Mouse (Mus musculus): Measurements from ENCODE around the gene Itgb5.
A peak's percentile ranks its signal among the peaks of the same experiment; 100 is the strongest.

Gene Itgb5

DNA sequence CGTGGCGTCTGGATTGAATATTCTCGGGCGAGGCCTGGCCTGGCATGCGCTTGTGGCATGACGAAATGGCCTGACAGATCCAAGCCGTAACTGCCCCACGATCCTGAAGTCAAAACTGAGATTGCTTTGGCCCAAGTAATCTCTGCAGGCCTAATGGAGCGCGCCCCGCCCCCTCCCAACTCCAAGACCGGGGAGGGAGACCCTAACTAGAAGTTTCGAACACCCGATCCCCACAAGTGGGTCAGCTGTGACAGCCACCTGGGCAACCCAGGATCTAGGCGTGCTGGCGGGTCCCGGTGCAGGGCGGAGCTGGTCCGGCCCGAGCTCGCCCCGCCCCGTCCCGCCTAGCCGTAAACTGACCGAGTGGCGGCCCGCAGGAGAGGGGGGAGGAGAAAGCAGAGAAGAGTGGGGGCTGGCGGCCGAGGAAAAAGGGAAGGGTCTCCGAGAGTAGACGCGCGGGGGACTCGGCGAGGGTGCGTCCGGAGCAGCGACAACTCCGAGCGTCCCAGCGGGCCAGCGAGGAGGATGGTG is at the start of gene Itgb5:
TSS of gene Itgb5 (plus strand) at position 365 of the 531 bp plus-strand sequence.
- peak; percentile 77 to 81 for DNase-seq (ENCODE audit: low spot score in 2 of 2)

DNA sequence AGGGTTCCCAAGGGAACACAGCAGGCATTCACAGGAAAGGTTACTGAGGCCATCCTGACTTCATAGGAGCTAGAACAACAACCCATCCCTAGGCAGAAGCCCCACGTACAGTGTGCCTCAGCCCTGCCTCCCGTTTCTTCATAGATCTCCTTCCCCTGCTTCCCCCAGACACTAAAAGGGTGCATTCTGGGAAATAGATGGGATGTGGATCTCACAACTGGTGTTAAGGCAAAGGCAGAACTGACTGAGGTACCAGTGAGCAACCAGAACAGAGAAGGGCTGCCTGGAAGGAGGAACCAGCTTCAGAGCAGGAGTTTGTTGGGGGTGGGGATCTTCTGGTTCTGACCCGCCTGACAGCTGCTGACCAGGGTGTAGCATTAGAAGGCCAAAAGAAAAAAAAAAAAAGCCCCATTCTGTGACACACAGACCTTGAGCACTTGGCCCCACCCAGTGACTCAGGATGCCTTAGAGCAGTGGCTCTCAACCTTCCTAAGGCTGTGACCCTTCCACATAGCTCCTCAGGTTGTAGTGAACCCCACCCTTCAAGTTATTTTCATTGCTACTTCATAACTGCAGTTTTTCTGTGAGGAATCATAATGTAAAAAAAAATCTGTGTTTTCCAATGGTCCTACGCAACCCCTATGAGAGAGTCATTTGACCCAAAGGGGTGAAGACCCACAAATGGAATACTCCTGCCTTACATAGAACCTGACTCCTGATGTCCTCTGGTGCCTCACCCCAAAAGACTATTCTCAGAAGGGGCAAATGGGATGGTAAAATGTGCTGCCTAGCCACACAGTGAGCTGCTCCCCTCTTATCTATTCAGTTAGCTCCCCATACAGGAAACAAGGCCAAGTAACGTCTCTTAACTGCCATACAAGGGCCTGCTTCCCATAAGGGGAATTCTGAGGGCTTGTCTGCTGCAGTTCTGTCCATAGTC is 47.4 kb upstream of the Itgb5 start:
- DNase-seq (ENCODE audit: low spot score in 2 of 2), result no peak

DNA sequence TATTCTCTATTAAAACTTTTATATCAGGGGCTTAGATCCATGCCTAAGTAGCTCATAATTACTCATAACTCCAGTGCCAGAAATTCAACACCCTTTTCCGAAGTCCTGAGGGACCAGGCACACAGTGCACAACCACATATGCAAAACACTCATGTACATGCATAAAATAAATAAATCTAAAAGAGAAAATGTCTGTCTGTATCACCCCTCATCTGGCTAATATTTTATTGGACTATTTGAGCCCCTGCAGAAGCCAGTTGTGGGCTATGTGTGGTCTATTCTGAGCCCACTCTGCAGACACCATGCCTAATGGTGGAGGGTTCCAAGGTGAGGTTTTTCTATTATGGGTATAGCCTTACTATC is 46.8 kb upstream of the Itgb5 start:
- no peak for DNase-seq (ENCODE audit: low spot score in 2 of 2)

DNA sequence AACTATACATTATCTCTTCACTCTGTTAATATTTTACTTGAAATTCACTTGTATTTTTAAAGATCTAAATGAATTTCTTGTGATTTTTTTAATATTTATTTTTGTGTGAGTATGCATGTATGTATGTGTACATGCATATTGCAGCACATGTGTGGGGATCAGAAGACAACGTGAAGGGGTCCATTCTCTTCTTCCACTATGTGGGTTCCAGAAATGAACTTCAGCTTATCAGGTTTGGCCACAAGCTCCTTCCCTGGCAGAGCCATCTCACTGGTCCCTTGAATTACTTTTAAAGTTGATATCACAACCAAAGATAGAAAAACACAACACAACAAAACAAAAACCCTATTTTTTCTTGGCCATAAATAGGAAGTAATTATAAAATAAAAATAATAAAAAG is 44.9 kb upstream of the Itgb5 start:
- no peak for DNase-seq (ENCODE audit: low spot score in 2 of 2)

DNA sequence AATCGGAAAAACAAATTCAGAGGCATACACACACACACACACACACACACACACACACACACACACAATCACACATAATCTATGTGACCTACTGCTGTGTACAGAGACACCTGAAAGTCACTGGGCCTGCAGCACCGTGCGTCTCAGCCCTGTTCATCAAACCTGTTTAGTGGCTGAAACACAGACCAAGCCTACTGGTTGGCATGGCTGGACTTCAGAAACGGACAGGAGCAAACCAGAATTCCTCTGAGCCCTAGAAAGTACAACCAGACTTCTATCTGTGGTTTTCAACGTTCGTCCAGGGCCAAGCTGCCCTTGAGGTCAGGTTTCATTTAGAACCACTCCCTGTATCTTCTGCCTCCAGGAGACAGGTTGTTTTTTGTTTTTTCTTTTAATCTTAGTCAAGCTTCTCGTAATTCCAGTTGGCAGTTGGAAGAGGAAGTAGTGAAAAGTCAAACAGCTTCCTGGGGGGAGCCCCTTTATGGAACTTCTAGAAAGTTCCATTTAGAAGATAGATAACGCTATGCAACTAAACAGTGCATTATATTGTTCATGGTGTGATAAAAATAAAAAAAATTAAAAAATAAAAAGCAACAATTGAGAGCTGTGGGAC is 44.3 kb upstream of the Itgb5 start:
- DNase-seq (ENCODE audit: low spot score in 2 of 2), result no peak

DNA sequence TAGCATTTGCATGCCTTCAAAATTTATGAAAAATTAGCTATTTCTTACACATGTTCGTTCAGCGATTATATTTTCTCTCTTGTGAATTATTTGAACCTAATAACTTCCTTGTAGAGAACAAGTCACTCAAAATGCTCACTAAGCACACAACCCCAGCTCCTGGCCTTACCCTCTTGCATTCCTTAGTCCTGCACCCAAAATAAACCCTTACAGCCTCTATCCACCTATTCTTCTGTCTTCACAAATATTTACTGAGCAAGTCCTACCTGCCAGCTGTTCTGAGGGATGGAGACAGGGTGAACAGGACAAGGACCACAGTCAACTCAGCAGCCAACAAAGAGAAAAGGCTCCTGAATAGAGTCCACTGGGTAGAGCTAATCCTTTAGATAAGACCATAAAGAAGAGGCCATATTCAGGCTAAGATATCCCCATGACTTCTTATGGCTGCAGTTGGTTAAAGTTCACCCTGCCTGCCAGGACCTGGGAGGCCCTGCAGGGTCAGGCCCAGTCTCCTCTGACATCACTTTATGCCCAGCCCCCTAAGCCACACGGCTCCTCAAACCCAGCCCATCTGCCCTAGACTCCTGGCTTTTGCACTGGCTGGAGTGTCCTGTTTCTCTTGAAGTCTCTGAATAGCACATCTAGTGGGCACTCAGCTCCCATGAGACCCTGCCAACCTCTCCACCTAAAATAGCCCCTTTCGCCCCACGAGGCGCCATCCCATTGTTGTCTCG is 42.6 kb upstream of the Itgb5 start:
- DNase-seq (ENCODE audit: low spot score in 2 of 2), result no peak

DNA sequence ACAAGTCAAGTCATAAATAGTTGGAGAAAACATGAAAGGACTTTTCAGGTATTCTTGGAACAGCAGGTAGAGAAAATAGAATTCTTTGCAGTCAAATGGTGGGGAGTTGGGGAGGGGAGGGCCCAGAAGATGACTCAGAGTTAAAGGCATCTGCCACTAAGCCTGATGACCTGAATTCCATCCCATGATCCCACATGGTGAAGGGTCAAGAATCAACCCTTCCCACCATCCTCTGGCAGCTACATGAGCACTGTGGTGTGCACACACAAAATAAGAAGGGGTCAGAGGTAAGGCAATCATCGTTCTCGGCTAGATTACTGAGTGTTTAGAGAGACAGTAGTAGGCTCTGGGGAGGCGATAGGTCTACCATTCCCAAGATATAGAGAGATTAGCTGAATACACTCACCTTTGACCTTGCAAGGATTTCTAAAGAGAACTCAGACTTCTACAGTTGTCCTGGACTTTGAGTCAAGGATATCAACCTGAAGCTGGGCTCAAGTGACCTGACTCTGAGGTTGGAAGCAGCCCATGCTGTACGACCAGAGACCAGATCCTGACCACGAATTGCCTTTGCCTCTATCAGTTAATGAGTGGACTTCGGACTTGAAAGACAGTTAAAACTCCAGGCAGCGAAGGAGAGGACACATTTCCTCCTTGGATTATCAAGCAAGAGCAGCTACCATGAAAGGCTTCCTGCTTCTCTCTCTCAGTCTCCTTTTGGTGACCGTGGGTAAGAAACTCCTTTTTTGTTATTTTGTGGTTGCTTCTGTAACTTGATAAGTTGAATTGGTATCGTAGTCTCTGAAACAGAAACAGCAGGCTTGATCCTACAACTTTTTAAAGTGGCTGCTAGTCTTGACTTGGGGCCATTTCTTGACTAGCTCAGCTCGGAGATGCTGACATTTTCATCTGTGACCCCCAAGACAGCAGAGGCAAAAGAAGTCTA is 35.3 kb upstream of the Itgb5 start, which contains the start of gene Muc13:
TSS of gene Muc13 (plus strand) at position 192 of the 946 bp plus-strand sequence.
- DNase-seq (ENCODE audit: low spot score in 2 of 2), result no peak

DNA sequence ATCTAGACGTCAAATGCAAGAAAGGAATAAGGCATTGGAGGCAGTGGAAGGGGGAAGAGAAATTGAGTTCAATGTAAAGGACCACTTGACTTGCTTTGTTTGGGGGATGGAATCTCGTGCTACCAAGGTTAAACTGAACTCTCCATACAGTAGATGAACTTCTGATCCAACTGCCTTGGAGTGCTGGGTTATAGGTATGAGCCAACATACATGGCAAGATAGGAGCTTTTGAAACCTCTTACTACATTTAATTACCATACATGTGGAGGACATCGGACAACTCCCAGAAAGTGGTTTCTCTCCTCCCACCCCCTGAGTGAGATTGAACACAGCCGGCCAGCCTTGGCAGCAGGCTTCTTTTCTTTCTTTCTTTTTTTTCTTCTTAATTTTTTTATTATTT is 34.4 kb upstream of the Itgb5 start:
- DNase-seq (ENCODE audit: low spot score in 2 of 2), result no peak

DNA sequence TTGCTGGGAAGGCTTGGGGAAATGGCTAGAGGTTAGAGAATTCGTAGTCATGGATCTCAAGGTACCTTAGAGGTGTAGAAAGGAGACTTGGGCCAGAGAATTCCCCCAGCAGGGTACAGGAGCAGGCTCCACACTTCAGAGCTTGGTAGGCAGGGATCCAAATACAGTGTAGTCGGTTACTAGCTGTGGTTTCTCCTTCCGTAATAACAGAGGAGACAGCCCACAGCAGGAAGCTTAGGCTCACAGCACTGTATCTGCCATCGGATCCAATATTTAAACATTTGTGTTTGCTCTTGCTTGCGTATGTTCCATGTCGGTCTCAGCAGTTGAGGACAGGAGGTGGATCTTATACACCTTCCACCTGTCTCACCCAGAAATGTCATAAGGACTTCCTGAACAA is 33.6 kb upstream of the Itgb5 start:
- no peak for DNase-seq (ENCODE audit: low spot score in 2 of 2)

DNA sequence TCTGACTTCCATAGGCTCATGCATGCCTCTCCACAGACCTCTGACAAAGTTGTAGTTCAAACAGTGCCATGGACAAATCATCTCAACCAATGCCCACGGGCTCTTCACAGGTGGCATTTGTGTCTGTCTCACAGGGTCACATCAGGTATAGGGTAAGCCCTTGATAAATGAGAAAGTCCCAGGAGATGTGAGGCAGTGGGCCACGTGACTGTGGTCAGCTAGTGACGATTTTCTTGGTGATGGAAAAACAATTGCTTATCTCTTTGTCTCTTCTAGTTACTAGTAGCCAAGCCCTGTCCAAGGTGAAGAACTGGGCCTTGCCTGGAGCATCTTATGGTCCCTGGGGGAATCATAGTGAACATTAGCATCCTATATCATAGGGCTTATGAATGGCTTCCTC is 32.7 kb upstream of the Itgb5 start:
- DNase-seq (ENCODE audit: low spot score in 2 of 2), result no peak

DNA sequence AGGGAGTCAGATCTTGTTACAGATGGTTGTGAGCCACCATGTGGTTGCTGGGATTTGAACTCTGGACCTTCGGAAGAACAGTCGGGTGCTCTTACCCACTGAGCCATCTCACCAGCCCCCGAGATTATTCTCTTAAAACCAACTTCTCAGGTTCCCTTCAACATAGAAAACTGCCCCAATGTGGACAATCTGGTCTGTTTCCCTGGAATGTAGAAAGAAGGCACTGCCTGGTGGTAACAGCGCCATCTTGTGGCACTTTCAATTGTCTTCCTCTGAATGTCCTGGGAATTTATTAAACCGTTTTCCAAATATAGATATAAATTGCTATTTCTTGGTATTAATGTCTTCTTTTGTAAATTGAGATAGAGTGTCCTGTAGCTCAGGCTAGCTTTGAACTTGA is 31.6 kb upstream of the Itgb5 start:
- DNase-seq (ENCODE audit: low spot score in 2 of 2), result peak; percentile 18 to 26

DNA sequence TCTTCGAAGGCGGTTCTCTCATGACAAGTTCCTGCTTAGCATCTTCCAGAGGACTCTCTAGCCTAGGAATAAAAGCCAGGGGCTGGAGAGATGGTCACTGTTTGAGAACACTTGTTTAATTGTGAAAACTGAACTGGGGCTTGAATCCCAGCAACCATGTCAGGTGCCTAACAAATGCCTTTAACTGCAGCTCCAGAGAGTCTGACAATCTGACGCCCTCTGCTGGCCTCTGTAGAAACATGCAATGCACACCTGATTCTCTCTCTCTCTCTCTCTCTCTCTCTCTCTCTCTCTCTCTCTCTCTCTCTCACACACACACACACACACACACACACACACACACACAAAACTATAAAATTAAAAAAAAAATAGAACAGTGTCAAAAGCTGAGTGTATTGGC is 19.5 kb upstream of the Itgb5 start:
- no peak for DNase-seq (ENCODE audit: low spot score in 2 of 2)

DNA sequence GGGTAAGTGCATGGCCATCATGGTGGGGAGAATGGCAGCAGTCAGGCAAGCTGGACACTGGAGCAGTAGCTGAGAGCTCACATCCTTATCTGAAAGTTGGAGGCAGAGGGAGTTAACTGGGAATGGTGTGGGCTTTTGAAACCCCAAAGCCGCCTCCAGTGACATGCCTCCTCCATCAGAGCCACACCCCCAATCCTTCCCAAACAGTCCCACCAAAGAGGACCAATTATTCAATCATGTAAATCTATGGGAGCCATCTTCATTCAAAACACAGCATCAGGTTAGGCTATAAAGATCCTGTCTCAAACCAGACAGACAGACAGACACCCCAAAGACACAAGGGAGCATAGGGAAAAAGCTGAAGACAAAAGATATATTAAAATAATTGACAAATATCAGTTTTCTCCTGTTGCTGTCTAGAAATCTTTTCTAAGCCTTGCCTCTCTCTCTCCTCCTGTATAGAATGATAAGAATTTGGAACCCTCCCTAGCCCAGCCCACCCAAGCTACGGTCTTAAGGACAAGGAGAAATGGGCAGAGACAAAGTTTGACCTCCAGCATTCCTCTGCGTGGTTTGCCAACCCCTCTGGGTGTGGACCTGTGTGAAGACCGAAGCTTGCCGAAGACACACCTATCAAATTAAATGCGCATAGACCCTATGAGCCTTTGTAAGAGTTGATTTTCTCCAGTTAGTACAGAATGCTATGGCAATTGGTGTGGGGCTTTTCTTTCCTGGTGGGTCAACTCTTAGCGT is 10.9 kb upstream of the Itgb5 start:
- no peak for DNase-seq (ENCODE audit: low spot score in 2 of 2)

DNA sequence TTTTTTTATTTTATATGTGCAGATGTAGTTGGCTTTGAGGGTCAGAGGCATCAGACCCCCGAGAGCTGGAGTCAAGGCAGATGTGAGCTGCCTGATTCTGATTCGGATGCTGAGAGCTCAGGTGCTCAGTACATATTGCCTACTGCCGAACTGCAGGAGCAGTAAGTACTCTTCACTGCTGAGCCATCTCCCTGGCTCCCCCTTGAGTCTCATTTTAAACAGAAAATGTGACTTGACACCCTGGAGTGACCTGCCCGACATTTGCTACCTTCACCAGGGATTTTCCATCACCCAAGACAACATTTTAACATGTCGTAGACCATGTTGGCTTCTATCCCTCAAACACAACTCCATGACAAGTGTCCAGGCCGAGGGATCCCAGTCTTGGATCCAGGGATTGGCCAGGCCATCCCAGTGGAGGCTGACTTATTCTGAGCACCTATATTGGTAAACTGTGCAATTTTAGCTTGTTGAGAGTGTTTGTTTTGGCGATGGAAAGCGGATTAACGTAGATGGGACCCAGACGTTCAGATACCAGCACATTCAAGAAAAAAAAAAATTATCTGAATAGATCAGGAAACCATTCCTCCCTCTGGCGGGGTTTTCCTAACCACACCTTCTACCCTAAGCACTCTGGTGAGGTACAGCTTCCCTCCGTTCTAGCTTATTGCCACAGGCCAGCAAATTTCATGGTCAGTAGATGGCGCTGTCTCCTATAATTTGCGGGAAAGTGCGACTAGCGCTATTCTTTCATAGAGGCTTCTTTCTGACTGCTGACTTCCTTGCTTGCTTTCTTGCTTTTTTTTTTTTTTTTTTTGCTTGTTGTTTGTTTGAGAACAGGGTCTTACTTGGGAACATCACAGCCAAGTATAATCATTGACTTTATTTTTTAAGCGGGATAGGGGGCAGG is 8.9 kb upstream of the Itgb5 start:
- DNase-seq (ENCODE audit: low spot score in 2 of 2), result peak; percentile 74 to 78

DNA sequence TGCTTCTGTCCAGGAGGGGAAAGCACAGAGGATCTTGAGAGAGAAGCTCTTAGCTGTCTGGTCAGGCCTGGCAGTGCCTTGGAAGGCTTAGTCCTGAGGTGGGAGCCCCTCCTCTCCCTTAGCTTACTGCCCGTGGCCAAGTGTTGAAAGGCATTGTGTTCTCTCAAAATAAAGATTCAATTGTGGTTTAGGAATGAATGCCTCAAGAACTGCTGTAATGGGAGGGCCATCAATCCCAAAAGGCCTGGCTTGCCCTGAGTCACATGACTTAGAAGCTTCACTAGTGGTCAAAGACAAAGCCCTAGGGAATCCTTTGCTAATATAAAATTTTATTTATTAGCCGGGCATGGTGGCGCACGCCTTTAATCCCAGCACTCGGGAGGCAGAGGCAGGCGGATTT is 4.9 kb upstream of the Itgb5 start:
- DNase-seq (ENCODE audit: low spot score in 2 of 2), result no peak

DNA sequence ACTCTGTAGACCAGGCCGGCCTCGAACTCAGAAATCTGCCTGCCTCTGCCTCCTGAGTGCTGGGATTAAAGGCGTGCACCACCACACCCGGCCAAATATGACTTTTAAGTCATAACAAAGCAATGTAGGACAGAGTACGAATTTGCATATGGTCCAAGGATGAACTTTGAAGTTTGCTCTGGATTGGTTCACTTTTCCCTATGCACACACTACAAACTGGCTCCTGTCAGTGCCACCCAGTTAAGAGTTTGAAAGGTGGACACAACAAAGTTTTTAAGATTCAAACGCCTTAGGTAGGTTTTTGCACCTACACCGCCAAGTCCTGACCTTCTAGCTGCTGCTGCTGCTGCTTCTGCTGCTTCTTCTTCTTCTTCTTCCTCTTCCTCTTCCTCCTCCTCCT is 969 bp upstream of the Itgb5 start:
- no peak for DNase-seq (ENCODE audit: low spot score in 2 of 2)

DNA sequence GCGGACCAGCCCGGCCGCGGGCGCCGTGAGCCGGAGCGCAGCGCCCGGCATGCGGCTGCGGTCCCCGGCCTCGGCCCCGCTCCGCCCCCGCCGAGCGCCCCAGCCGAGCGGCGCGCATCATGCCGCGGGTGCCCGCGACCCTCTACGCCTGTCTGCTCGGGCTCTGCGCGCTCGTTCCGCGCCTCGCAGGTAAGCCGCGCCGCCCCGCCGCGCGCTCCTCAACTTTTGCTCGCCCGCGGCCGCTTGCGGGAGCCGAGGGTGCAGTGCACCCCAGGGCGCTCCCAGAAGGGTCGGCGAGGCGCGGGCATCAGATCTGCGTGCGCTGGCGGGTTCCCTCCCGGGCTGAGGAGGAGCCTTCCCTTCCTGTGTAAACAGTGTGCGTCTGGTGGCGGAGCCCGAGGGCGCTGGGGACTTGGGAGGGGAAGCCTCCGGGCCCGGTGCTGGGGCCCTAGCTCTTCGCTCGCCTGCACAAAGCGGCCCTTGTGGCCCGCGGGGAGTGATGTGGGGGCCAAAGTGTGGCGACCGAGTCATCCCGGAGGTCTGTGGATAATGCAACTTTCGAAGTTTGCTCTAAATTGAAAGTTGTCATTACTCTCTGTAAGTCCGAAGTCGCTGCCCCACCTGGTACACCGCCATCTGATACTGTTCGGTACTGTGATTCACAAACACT is 512 bp downstream of the Itgb5 start:
- DNase-seq (ENCODE audit: low spot score in 2 of 2), result peak; percentile 50 to 65

DNA sequence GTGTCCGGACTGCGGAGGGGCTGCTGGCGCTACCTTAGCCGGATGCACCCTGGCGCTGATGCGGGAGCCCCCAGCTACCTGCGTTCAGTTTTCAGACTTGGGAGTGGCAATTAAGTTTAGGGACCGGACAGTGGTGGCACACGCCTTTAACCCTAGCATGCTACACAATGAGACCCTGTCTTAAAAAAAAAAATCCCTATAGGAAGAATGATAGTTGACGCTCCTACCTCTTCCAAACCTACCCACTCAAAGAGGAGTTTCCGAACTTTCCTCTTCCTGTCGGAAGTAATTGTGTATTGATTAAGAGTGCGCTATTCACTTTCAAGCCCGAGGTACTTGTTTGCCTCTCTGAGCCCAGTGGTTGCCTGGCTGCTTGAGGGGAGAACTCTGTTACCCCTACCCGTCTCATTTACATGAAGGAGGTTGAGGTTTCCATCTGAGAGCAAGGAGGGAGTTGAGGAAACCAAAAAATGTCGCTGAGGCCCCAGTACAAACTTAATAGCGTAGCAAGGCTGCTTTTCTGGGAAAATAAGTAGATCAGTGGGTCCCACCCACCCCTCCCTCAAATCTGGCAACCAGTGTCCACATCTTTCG is 1.1 kb downstream of the Itgb5 start:
- DNase-seq (ENCODE audit: low spot score in 2 of 2), result no peak
